Mouse (Mus musculus): ENCODE results near the gene Slc25a21. TPM values are rescaled to one million over a fixed set of nuclear protein-coding genes. Genes with fewer than 3 reads are reported as not detected.

Slc25a21 gene
- polyA plus RNA-seq, 1 experiment = not detected

GRCm38 (mm10) chr12:57211353-57212311 is 14.4 kb upstream of the Slc25a21 start:
- no peak overlapping the region for H3K27ac ChIP-seq (ENCODE audit: insufficient read depth, low read depth, low read length)
- peak overlapping the region; percentile 4; the same call in 1 of the 2 replicates for H3K4me3 ChIP-seq (ENCODE audit: insufficient read depth, low read length)
- TF ChIP-seq POLR2A (IDR thresholded peaks at IDR 0.05; ENCODE audit: borderline replicate concordance, low read depth, low read length) (no peak), CTCF (IDR thresholded peaks at IDR 0.05; ENCODE audit: low read depth, low read length) (no peak)
- no peaks in the 10 kb centered on the region for H3K4me1 ChIP-seq (ENCODE audit: control insufficient read depth, insufficient read depth, low read length)

DNA sequence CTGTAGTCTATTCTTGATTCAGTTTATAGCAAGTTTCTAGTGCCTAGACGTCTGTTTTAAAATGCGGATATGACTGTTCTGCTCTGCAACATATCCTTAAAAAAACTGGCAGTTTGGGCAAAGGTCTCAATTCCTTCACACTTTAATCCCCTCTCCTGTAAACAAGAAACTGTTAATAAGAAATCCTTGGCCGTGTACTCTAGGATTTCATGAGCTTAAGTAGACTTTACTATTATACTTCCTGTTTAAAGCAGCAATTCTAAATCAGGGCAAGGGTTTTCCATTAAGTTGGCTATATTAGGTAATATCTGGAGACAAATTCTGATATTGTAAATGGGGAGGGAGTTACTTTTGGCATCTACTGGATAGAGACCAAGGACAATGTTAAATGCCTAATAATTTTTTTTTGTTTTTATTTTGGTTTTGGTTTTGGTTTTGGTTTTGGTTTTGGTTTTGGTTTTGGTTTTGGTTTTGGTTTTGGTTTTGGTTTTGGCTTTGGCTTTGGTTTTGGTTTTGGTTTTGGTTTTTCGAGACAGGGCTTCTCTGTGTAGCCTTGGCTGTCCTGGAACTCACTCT is 7.1 kb upstream of the Slc25a21 start:
- no peak overlapping the region for H3K27ac ChIP-seq (ENCODE audit: insufficient read depth, low read depth, low read length)
- H3K4me1 ChIP-seq (ENCODE audit: control insufficient read depth, insufficient read depth, low read length) = no peaks in the 10 kb centered on the region
- no peak for TF ChIP-seq POLR2A (IDR thresholded peaks at IDR 0.05; ENCODE audit: borderline replicate concordance, low read depth, low read length)
- no peak for TF ChIP-seq CTCF (IDR thresholded peaks at IDR 0.05; ENCODE audit: low read depth, low read length)
- no peak overlapping the region for H3K4me3 ChIP-seq (ENCODE audit: insufficient read depth, low read length)

DNA sequence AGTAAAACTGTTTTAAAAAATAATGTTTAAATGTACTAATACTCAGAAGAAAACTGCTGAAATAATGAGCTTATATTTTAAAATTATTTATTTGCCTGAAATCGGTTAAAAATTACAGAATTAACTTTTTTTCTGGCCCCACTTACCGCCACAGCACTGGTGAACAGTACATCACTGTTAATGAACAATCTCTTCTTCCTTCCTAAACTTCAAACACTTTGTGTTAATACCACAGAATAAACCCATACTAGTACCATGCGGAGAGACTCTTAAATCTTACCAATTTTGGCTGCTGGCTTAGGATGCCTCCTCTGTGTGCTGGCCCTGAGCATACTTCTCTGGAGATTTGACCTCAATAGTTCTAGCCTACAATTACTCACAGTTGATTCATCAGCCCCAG is 4.6 kb upstream of the Slc25a21 start:
- no peak overlapping the region for H3K27ac ChIP-seq (ENCODE audit: insufficient read depth, low read depth, low read length)
- H3K4me1 ChIP-seq (ENCODE audit: control insufficient read depth, insufficient read depth, low read length) = no peaks in the 10 kb centered on the region
- TF ChIP-seq POLR2A (IDR thresholded peaks at IDR 0.05; ENCODE audit: borderline replicate concordance, low read depth, low read length) (no peak), CTCF (IDR thresholded peaks at IDR 0.05; ENCODE audit: low read depth, low read length) (no peak)

DNA sequence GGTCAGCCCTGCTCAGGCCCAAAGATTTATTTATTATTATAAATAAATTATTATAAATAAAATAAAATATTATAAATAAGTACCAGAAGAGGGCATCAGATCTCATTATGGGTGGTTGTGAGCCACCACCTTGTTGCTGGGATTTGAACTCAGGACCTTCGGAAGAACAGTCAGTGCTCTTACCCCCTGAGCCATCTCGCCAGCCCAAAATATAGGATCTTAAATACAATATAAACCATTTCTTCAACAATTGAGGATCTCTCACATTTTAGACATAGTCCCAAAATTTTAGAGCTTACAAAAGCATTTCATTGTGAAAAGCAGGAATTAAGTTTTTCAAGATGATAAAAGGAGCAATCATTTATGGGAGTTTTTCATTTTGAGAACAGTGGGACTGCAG is 2.2 kb upstream of the Slc25a21 start:
- Histone ChIP-seq H3K27ac (ENCODE audit: insufficient read depth, low read depth, low read length) (no peak overlapping the region), H3K4me1 (ENCODE audit: control insufficient read depth, insufficient read depth, low read length) (no peaks in the 10 kb centered on the region), H3K4me3 (ENCODE audit: insufficient read depth, low read length) (no peak overlapping the region)
- no peak for TF ChIP-seq CTCF (IDR thresholded peaks at IDR 0.05; ENCODE audit: low read depth, low read length)

More for the DNA sequence above, 4.6 kb upstream of the Slc25a21 start:
- H3K4me3 ChIP-seq (ENCODE audit: insufficient read depth, low read length) = no peak overlapping the region

DNA sequence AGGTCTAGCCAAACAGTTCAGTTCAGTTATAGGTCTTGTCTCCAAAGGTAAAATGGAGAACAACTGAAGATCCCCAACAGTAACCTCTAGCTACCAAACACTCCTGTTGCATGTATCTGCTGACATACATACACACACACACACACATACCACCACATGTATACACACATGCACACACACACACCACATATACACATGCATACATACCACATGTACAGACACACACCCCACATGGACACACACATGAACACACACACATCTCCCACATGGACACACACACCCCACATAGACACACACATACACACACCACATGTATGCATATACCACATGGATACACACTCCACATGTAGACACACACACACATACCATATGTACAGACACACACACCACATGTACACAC is 997 bp upstream of the Slc25a21 start:
- no peak overlapping the region for H3K4me3 ChIP-seq (ENCODE audit: insufficient read depth, low read length)
- no peak for TF ChIP-seq POLR2A (IDR thresholded peaks at IDR 0.05; ENCODE audit: borderline replicate concordance, low read depth, low read length)
- no peak for TF ChIP-seq CTCF (IDR thresholded peaks at IDR 0.05; ENCODE audit: low read depth, low read length)

DNA sequence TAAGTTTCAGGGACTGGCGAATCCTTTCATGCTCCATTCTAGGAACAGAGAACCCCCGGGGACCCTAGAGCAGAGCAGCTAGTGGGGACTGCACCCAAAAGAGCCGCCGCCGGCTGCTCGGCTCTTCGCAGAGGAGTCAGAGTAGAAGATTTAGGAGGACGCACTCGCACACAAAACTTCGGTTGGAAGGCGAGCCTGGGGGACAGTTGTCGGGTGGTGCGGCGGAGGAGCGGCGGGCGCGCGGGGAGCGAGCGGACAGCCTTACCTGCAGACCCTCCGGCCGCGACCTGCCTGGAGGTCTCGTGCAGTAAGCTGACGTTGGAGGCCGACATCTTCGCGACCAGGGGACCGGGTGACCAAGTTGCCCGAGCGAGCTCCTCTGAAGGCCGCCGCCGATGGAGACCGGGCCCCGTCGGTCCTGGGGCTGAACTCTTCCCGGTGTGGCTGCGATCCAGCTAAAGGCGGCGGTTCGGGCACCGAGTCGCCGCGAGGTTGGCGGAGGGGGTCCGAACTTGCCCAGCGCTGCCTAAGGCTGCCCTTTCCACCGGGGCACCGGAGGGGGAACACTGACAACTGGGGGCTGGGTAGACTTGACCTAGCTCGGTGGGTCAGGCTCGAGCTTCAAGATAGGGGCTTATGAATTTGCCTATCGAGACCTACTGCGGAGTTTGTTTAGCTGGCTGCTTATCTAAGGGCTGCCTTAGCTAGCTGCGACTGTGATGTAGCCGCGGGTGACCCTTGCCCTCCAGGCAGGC is 487 bp downstream of the Slc25a21 start:
- TF ChIP-seq POLR2A (IDR thresholded peaks at IDR 0.05; ENCODE audit: borderline replicate concordance, low read depth, low read length) = no peak
- TF ChIP-seq CTCF (IDR thresholded peaks at IDR 0.05; ENCODE audit: low read depth, low read length) = no peak
- Histone ChIP-seq H3K27ac (ENCODE audit: insufficient read depth, low read depth, low read length) (no peak overlapping the region), H3K4me3 (ENCODE audit: insufficient read depth, low read length) (peak overlapping the region; percentile 47)

More for the DNA sequence above, 997 bp upstream of the Slc25a21 start:
- Histone ChIP-seq H3K27ac (ENCODE audit: insufficient read depth, low read depth, low read length) (no peak overlapping the region), H3K4me1 (ENCODE audit: control insufficient read depth, insufficient read depth, low read length) (no peaks in the 10 kb centered on the region)

GRCm38 (mm10) chr12:57196286-57196607 is 1.0 kb downstream of the Slc25a21 start:
- Histone ChIP-seq H3K4me3 (ENCODE audit: insufficient read depth, low read length) (peak overlapping the region; percentile 47; the same call in 1 of the 2 replicates), H3K4me1 (ENCODE audit: control insufficient read depth, insufficient read depth, low read length) (no peaks in the 10 kb centered on the region), H3K27ac (ENCODE audit: insufficient read depth, low read depth, low read length) (no peak overlapping the region)
- no peak for TF ChIP-seq CTCF (IDR thresholded peaks at IDR 0.05; ENCODE audit: low read depth, low read length)
- no peak for TF ChIP-seq POLR2A (IDR thresholded peaks at IDR 0.05; ENCODE audit: borderline replicate concordance, low read depth, low read length)

More for the DNA sequence above, 487 bp downstream of the Slc25a21 start:
- H3K4me1 ChIP-seq (ENCODE audit: control insufficient read depth, insufficient read depth, low read length) = no peaks in the 10 kb centered on the region

- no peak overlapping the region for H3K27ac ChIP-seq (ENCODE audit: insufficient read depth, low read depth, low read length)
- TF ChIP-seq POLR2A (IDR thresholded peaks at IDR 0.05; ENCODE audit: borderline replicate concordance, low read depth, low read length) = no peak
- TF ChIP-seq CTCF (IDR thresholded peaks at IDR 0.05; ENCODE audit: low read depth, low read length) = no peak
- H3K4me3 ChIP-seq (ENCODE audit: insufficient read depth, low read length) = no peak overlapping the region
- no peaks in the 10 kb centered on the region for H3K4me1 ChIP-seq (ENCODE audit: control insufficient read depth, insufficient read depth, low read length)
Observed at GRCm38 (mm10) chr12:57194609-57195008, 2.7 kb downstream of the Slc25a21 start.

DNA sequence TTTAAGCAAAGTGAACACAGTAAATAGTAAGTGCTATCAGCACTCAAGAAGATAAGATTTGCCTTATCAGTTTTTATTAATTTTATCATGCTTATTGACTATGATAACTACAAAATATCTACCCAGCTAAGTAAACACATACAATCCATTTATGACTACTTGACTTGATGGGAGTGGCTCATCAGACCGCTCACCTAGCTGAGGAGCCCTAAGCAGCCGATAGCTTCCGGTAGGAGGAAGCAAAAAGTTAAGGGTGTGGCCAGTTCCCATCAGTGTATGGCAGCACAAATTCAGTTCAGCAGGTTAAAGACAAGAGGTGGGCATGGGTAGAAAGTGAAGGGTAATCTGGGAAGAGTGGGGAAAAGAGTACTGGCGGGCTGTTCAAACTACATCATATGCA is 10.2 kb downstream of the Slc25a21 start:
- no peak overlapping the region for H3K4me3 ChIP-seq (ENCODE audit: insufficient read depth, low read length)
- no peak overlapping the region for H3K27ac ChIP-seq (ENCODE audit: insufficient read depth, low read depth, low read length)
- H3K4me1 ChIP-seq (ENCODE audit: control insufficient read depth, insufficient read depth, low read length) = no peaks in the 10 kb centered on the region
- TF ChIP-seq POLR2A (IDR thresholded peaks at IDR 0.05; ENCODE audit: borderline replicate concordance, low read depth, low read length) = no peak

DNA sequence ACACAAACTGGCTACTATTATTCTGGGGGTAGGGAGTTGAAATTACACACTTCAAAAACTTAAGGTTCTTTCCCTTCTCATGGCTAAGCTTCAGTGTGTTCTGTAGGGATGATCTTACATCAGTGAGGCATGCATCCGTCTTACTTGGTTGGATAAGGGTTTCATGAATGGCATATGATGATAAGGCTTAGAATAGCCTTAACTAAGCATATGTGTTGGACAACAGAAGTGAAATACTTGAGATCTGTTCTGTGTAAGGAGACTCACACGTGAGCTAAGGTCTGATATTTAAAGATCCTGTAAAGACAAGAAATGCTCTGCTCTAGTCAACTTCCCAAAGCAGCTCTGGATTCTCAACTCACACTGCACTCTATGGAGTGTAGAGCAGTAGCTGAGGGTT is 11.1 kb downstream of the Slc25a21 start:
- H3K4me1 ChIP-seq (ENCODE audit: control insufficient read depth, insufficient read depth, low read length) = no peaks in the 10 kb centered on the region
- no peak overlapping the region for H3K27ac ChIP-seq (ENCODE audit: insufficient read depth, low read depth, low read length)
- TF ChIP-seq POLR2A (IDR thresholded peaks at IDR 0.05; ENCODE audit: borderline replicate concordance, low read depth, low read length) = no peak
- H3K4me3 ChIP-seq (ENCODE audit: insufficient read depth, low read length) = no peak overlapping the region
